Mouse (Mus musculus) hindbrain, embryonic 13.5 days (tissue): ENCODE results near the gene P2rx7. TPM values are rescaled to one million over a fixed set of nuclear protein-coding genes. Genes with fewer than 3 reads are reported as not detected.
"Not testable (repeated sequence)": the region's sequence is repeated elsewhere in the genome, so short reads cannot be mapped to it uniquely, and the experiment has no call there.

ENCODE experiments used
- ATAC-seq: fragments of 200-750 bp; cut with Nextera tagmentation; 2 replicates; pipeline ENCODE4 v1.8.0; 2017; ENCODE audit warnings: moderate TSS enrichment; ENCODE audit not compliant: low FRiP score
- H3K27ac ChIP-seq: fragments of 300-500 bp; sonication (generic); 2 replicates; pipeline ENCODE4 v1.5.1; 2015; ENCODE audit warnings: inconsistent platforms, mild to moderate bottlenecking, moderate library complexity
- H3K27me3 ChIP-seq: fragments of 300-500 bp; sonication (generic); 2 replicates; pipeline ENCODE4 v1.6.1; 2015; ENCODE audit warnings: mild to moderate bottlenecking, inconsistent platforms
- H3K36me3 ChIP-seq: fragments of 300-500 bp; sonication (generic); 2 replicates; pipeline ENCODE4 v1.6.1; 2015; ENCODE audit warnings: mild to moderate bottlenecking, inconsistent platforms
- H3K4me1 ChIP-seq: fragments of 300-500 bp; sonication (generic); replicated peaks from 2 replicates; pipeline ENCODE4 v1.6.1; 2015; ENCODE audit warnings: inconsistent platforms
- H3K4me2 ChIP-seq: fragments of 300-500 bp; sonication (generic); 2 replicates; pipeline ENCODE4 v1.6.1; 2015; ENCODE audit warnings: inconsistent platforms, mild to moderate bottlenecking, moderate library complexity
- H3K4me3 ChIP-seq: fragments of 300-500 bp; sonication (generic); 2 replicates; pipeline ENCODE4 v1.5.1; 2015; ENCODE audit warnings: mild to moderate bottlenecking, inconsistent platforms
- H3K9ac ChIP-seq: fragments of 300-500 bp; sonication (generic); 2 replicates; pipeline ENCODE4 v1.6.1; 2015; ENCODE audit warnings: mild to moderate bottlenecking, inconsistent platforms
- H3K9me3 ChIP-seq: fragments of 300-500 bp; sonication (generic); 2 replicates; pipeline ENCODE4 v1.6.1; 2016; ENCODE audit warnings: inconsistent platforms
- WGBS: fragments of 180-500 bp; shearing (Covaris S2); methylation state at CpG from one replicate; pipeline ENCODE4 v1.1.7; 2015; 5-methylcytosine and 5-hydroxymethylcytosine counted together
- polyA plus RNA-seq: library from polyadenylated mRNA; unstranded; fragments of >200 nt; fragmentation: Nextera tagmentation; extraction: Ambion mirVana; gene quantifications from 2 replicates; pipeline ENCODE4 v1.2.1, GENCODE M21; 2015

The P2rx7 gene
- polyA plus RNA-seq, 1 experiment from 2014 or later = 6.5 TPM

GRCm38 (mm10) chr5:122647952-122648374 lies 4.3 kb downstream of the P2rx7 start:
- peaks cover 22% of the 10 kb centered on the region for H3K4me1 ChIP-seq
- H3K4me2 ChIP-seq, H3K36me3 ChIP-seq, ATAC-seq, H3K9ac ChIP-seq, H3K4me3 ChIP-seq, H3K27me3 ChIP-seq, H3K27ac ChIP-seq, H3K9me3 ChIP-seq: not testable (repeated sequence)
- 94% methylated on average over 14 of the region's 14 CpGs for WGBS

GRCm38 (mm10) chr5:122649264-122649663 lies 5.6 kb downstream of the P2rx7 start:
- Histone ChIP-seq H3K4me2 (no peak overlapping the region), H3K27ac (no peak overlapping the region), H3K9ac (no peak overlapping the region), H3K4me3 (no peak overlapping the region), H3K36me3 (no peaks in the 10 kb centered on the region), H3K9me3 (no peaks in the 10 kb centered on the region), H3K27me3 (no peaks in the 10 kb centered on the region), H3K4me1 (peaks cover 25% of the 10 kb centered on the region)
- 83% methylated on average over 8 of the region's 8 CpGs for WGBS
- ATAC-seq = no peak

DNA sequence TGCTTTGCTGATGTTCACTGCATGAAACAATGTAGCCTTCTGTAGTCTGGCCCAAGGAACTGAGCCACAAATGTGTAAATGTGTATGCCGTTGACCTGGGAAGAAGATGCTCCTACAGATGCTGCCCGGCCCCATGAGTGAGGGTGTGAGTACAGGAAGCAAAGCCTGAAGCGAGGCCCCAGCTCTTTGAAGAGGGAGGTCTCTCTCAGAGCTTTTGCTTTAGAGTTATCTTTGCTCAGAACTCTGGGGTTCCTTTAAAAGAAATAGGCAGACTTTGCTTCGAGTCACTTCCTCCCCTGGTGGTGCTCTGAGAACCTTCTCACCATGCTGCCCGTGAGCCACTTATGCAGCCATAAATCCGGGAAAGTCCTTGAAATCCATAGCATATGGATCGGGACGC lies 6.4 kb downstream of the P2rx7 start:
- Histone ChIP-seq H3K27ac (no peak overlapping the region), H3K4me2 (no peak overlapping the region), H3K9me3 (no peaks in the 10 kb centered on the region), H3K27me3 (no peaks in the 10 kb centered on the region), H3K4me3 (no peak overlapping the region), H3K4me1 (peaks cover 31% of the 10 kb centered on the region), H3K36me3 (no peaks in the 10 kb centered on the region), H3K9ac (no peak overlapping the region)
- 92% methylated on average over 8 of the region's 8 CpGs for WGBS
- ATAC-seq = no peak

DNA sequence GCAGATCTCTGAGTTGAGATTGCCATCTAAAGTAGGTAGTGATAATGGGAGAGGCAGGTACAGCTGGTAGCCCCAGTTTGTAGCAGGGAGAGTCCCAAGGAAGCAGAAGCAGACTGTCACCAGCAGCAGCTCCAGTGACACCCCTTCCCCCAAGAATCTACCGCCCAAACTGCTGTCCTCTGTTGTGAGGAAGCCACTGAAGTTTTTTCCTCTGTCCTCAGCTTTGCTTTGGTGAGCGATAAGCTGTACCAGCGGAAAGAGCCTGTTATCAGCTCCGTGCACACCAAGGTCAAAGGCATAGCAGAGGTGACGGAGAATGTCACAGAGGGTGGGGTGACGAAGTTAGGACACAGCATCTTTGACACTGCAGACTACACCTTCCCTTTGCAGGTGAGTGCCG lies 8.8 kb downstream of the P2rx7 start:
- ATAC-seq = no peak
- no peak overlapping the region for H3K4me3 ChIP-seq
- H3K4me1 ChIP-seq = peaks cover 27% of the 10 kb centered on the region
- H3K9ac ChIP-seq = no peak overlapping the region
- WGBS = 75% methylated on average over 7 of the region's 7 CpGs
- H3K9me3 ChIP-seq = no peaks in the 10 kb centered on the region
- no peak overlapping the region for H3K4me2 ChIP-seq
- H3K27ac ChIP-seq = no peak overlapping the region; the same call in 1 of the 2 replicates
- no peaks in the 10 kb centered on the region for H3K36me3 ChIP-seq
- no peaks in the 10 kb centered on the region for H3K27me3 ChIP-seq

DNA sequence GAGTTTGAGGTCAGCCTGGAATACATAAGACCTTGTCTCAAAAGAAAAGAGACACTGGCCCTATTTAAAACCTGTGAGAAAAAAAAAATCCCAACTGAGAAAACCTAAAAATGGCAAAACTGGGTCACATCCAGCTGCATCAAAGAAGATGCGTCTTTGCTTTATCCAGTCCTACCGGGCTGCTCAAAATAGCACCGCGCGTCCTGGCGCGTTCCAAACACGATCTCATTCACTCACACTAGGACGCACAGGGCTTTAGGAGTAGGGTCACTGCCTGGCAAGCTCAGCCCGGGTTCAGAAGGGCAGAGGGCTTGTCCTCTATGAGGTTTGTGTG lies 9.4 kb downstream of the P2rx7 start:
- no peaks in the 10 kb centered on the region for H3K36me3 ChIP-seq
- 0 out of 2 replicates have a peak overlapping the region, but pooled peaks have one; percentile 6 for H3K4me2 ChIP-seq
- 25% methylated on average over 10 of the region's 10 CpGs for WGBS
- H3K4me1 ChIP-seq = peaks cover 27% of the 10 kb centered on the region
- no peak overlapping the region for H3K4me3 ChIP-seq
- no peaks in the 10 kb centered on the region for H3K9me3 ChIP-seq
- no peaks in the 10 kb centered on the region for H3K27me3 ChIP-seq
- H3K27ac ChIP-seq = peak overlapping the region; percentile 87
- ATAC-seq = no peak; the same call in 1 of the 2 replicates
- H3K9ac ChIP-seq = 0 out of 2 replicates have a peak overlapping the region, but pooled peaks have one; percentile 43

GRCm38 (mm10) chr5:122653446-122654267 lies 9.9 kb downstream of the P2rx7 start:
- peak overlapping the region; percentile 43 for H3K9ac ChIP-seq
- 18% methylated on average over 15 of the region's 15 CpGs for WGBS
- peak; percentile 72 for ATAC-seq
- no peaks in the 10 kb centered on the region for H3K9me3 ChIP-seq
- no peaks in the 10 kb centered on the region for H3K27me3 ChIP-seq
- H3K27ac ChIP-seq = peak overlapping the region; percentile 87
- H3K4me1 ChIP-seq = peaks cover 27% of the 10 kb centered on the region
- H3K4me2 ChIP-seq = 0 out of 2 replicates have a peak overlapping the region, but pooled peaks have one; percentile 6
- H3K4me3 ChIP-seq = no peak overlapping the region
- no peaks in the 10 kb centered on the region for H3K36me3 ChIP-seq

- Histone ChIP-seq H3K27me3 (no peaks in the 10 kb centered on the region), H3K36me3 (no peaks in the 10 kb centered on the region), H3K4me1 (peaks cover 27% of the 10 kb centered on the region), H3K4me2 (0 out of 2 replicates have a peak overlapping the region, but pooled peaks have one; percentile 6), H3K4me3 (no peak overlapping the region), H3K27ac (peak overlapping the region; percentile 87), H3K9ac (peak overlapping the region; percentile 5; the same call in 1 of the 2 replicates), H3K9me3 (no peaks in the 10 kb centered on the region)
- ATAC-seq = peak; percentile 13; the same call in 1 of the 2 replicates
- WGBS = 39% methylated on average over 5 of the region's 5 CpGs
Observed at GRCm38 (mm10) chr5:122654268-122654573, 10.5 kb downstream of the P2rx7 start.

- 91% methylated on average over 12 of the region's 12 CpGs for WGBS
- no peak overlapping the region for H3K4me3 ChIP-seq
- no peak overlapping the region for H3K27ac ChIP-seq
- no peak overlapping the region for H3K4me2 ChIP-seq
- ATAC-seq = no peak
- H3K9me3 ChIP-seq = no peaks in the 10 kb centered on the region
- no peaks in the 10 kb centered on the region for H3K36me3 ChIP-seq
- H3K4me1 ChIP-seq = peaks cover 27% of the 10 kb centered on the region
- H3K27me3 ChIP-seq = no peaks in the 10 kb centered on the region
- no peak overlapping the region for H3K9ac ChIP-seq
Observed at GRCm38 (mm10) chr5:122656808-122657207, 13.1 kb downstream of the P2rx7 start.

GRCm38 (mm10) chr5:122662501-122662900 lies 18.8 kb downstream of the P2rx7 start:
- H3K4me1 ChIP-seq = no peaks in the 10 kb centered on the region
- H3K36me3 ChIP-seq = no peaks in the 10 kb centered on the region
- no peak overlapping the region for H3K4me2 ChIP-seq
- 98% methylated on average over 6 of the region's 6 CpGs for WGBS
- no peak for ATAC-seq
- H3K27me3 ChIP-seq = no peaks in the 10 kb centered on the region
- H3K9ac ChIP-seq = no peak overlapping the region
- H3K9me3 ChIP-seq = no peaks in the 10 kb centered on the region
- H3K27ac ChIP-seq = no peak overlapping the region
- H3K4me3 ChIP-seq = no peak overlapping the region

GRCm38 (mm10) chr5:122665036-122665435 lies 21.3 kb downstream of the P2rx7 start:
- Histone ChIP-seq H3K4me3 (no peak overlapping the region), H3K4me2 (no peak overlapping the region), H3K27me3 (no peaks in the 10 kb centered on the region), H3K9ac (no peak overlapping the region), H3K9me3 (no peaks in the 10 kb centered on the region), H3K27ac (no peak overlapping the region), H3K4me1 (peaks cover 5% of the 10 kb centered on the region; the same call in 1 of the 2 replicates), H3K36me3 (no peaks in the 10 kb centered on the region)
- 67% methylated on average over 5 of the region's 5 CpGs for WGBS
- ATAC-seq = no peak

DNA sequence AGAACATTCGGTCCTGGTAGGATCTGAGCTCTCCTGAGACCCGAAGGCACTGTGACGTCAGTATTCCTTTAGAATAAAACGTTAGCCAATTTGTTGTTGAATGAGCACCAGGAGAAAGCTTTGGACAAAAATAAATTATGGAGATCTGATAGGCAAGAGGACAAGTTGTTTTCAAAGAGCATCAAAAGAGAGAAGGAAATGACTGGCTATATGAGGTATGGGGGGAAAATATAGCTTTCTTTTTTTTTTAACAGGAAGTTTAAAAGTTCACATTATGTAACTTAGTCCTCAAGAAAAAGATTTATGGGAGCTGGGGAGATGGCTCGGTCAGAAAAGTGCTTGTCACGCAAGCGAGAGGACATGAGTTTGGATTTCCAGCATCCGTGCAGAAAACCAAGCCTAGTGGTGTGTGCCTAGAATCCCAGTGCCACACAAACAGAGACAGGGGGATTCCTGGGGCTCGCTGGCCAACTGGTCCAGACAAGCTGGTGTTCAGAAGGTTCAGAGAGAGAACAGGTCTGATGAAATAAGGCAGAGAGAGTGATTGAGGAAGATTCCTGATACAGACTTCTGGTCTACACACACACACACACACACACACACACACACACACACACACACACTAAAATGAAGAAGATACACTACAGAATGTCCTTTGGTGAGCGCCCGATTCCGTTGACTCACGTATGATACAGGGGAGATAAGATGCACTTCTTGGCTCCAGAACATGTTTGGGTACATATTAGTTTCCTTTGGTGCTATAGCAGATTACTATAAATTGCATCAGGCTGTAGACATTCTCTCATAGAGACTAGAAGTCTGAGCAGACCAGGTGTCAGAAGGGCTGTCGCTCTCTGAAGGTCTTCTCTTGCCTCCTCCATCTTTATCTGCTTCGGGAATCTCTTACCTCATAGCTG lies 25.5 kb downstream of the P2rx7 start:
- H3K27me3 ChIP-seq = no peaks in the 10 kb centered on the region
- H3K4me2 ChIP-seq = no peak overlapping the region
- H3K4me3 ChIP-seq = no peak overlapping the region
- WGBS = 81% methylated on average over 15 of the region's 15 CpGs
- peaks cover 8% of the 10 kb centered on the region; the same call in 1 of the 2 replicates for H3K4me1 ChIP-seq
- no peak for ATAC-seq
- no peak overlapping the region for H3K9ac ChIP-seq
- H3K9me3 ChIP-seq = no peaks in the 10 kb centered on the region
- no peaks in the 10 kb centered on the region for H3K36me3 ChIP-seq
- H3K27ac ChIP-seq = no peak overlapping the region

- not testable (repeated sequence) for ATAC-seq, H3K9me3 ChIP-seq, H3K4me2 ChIP-seq, H3K9ac ChIP-seq, H3K36me3 ChIP-seq, H3K4me3 ChIP-seq, H3K4me1 ChIP-seq, H3K27ac ChIP-seq, H3K27me3 ChIP-seq
- 85% methylated on average over 7 of the region's 7 CpGs for WGBS
Observed at GRCm38 (mm10) chr5:122671641-122672040, 27.9 kb downstream of the P2rx7 start.
